Mouse (Mus musculus): Measurements from ENCODE around the gene Wrap53.

- no peak for TF ChIP-seq CTCF (IDR thresholded peaks at IDR 0.05; ENCODE audit: insufficient read depth, low read depth, low read length)
- no peak for TF ChIP-seq POLR2A (IDR thresholded peaks at IDR 0.05; ENCODE audit: insufficient read depth, low read depth, low read length)
These were observed 25.4 kb downstream of the Wrap53 start for GRCm38 (mm10) chr11:69554539-69555140.
